Mouse (Mus musculus) small intestine, adult 2 months (tissue): Measurements from ENCODE around the gene Kdm6b.

Source experiments
- CTCF ChIP-seq: fragments of 200-500 bp; IDR thresholded peaks from 2 replicates; pipeline ENCODE4 v1.5.1; 2012; ENCODE audit warnings: low read depth, mild to moderate bottlenecking, control low read depth, inconsistent platforms, low read length, moderate library complexity, mixed read lengths; ENCODE audit not compliant: insufficient replicate concordance, insufficient read length; ENCODE audit errors: extremely low read depth
- POLR2A ChIP-seq: fragments of 200-500 bp; IDR thresholded peaks from 2 replicates; pipeline ENCODE4 v1.6.1; 2012; ENCODE audit warnings: low read depth, mild to moderate bottlenecking, control low read depth, inconsistent platforms, low read length, moderate library complexity

DNA sequence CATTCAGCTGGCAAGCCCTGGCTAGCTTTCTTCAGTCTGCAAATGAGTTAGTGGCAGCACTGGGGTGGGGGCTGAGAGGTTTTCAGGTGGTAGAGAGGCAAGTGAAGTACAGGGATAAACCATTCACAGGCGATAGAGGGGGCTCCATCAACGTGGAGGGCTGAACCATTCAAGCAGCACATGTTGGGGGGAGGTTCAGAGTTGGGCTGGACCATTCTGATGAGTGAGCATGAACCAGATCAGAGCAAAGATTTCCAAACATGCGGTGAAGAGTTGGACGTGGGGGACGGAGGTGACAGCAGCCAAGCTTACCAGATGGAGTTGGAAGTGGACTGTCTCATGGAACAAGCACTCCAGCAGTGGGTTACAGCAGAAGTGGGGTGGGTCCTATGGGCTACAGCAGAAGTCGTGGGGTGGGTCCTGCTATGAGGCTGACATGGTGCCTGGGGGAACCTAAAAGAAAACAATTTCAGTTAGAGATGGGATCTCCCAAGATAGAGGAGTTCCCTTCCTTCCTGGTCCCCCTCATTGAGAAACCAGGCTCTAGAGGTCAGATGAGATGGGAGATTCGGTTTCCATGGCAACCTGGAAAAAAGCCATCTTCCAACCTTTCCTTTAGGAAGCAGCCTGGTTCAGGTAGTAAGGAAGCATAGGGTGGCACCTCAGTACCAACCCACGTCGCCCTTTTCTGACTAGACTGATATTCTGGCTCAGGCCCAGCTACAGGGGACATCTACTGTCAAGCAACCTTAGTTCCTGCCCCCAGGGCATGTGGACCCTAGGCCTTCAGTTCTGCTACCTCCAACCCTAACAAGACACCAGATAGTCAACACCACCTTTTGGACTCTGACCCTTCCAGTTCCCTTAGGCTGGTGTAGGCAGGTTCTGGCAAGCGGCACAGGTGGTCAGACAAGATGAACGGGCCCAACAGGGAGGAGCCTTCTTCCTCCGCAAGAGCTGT, at the start of gene Kdm6b:
- TF ChIP-seq POLR2A, result peak; percentile 20; the same call in 1 of the 2 replicates
- no peak for TF ChIP-seq CTCF
